Mouse (Mus musculus) heart, postnatal 10 days (tissue): ENCODE data around the gene Esrra. TPM values are rescaled to one million over a fixed set of nuclear protein-coding genes. Genes with fewer than 3 reads are reported as not detected.
"Not testable (repeated sequence)": the region's sequence is repeated elsewhere in the genome, so short reads cannot be mapped to it uniquely, and the experiment has no call there.

Experiments
- DNase-seq, 2 experiments: peaks; one replicate each; pipeline ENCODE4 v3.0.0; 2021
- intact Hi-C: fragments of 180-260 bp; cut with DNase I; formaldehyde crosslinking; loops from one replicate; pipeline ENCODE4 v1.15.1; 2025
- total RNA-seq, 2 experiments: library from RNA; stranded (reverse); gene quantifications; 2 replicates each; pipeline ENCODE4 v1.2.3; 2021

Gene Esrra
- total RNA-seq, 2 experiments from 2014 or later = 122 to 125 TPM

- intact Hi-C loops = loop anchor here (2.0 kb wide), 1 partner anchor 67 kb away; the partner anchor contains the start of gene Rps6ka4
- DNase-seq = peak in 1 of 2 experiments; percentile 16
Measured at GRCm38 (mm10) chr19:6907811-6908540, 13.6 kb downstream of the Esrra start.

GRCm38 (mm10) chr19:6907094-6907493 is 14.5 kb downstream of the Esrra start:
- DNase-seq = no peak
- intact Hi-C loops = no loop called here

- intact Hi-C loops = no loop called here
- DNase-seq = no peak
Measured at GRCm38 (mm10) chr19:6906199-6906598, 15.4 kb downstream of the Esrra start.

- intact Hi-C loops = no loop called here
Measured at GRCm38 (mm10) chr19:6905498-6906159, 16.0 kb downstream of the Esrra start.

GRCm38 (mm10) chr19:6904846-6905245 is 16.8 kb downstream of the Esrra start:
- intact Hi-C loops = no loop called here
- no peak for DNase-seq

More at GRCm38 (mm10) chr19:6905498-6906159, 16.0 kb downstream of the Esrra start:
- DNase-seq = no peak

- intact Hi-C loops = no loop called here
- DNase-seq = no peak
Measured at GRCm38 (mm10) chr19:6903031-6903430, 18.6 kb downstream of the Esrra start.

- intact Hi-C loops = no loop called here
- no peak for DNase-seq
Measured at GRCm38 (mm10) chr19:6899641-6900040, 22.0 kb downstream of the Esrra start.

GRCm38 (mm10) chr19:6895608-6896305 is 25.9 kb downstream of the Esrra start:
- intact Hi-C loops, DNase-seq: not testable (repeated sequence)

GRCm38 (mm10) chr19:6893731-6894451 is 27.7 kb downstream of the Esrra start:
- DNase-seq = no peak
- intact Hi-C loops = no loop called here

- DNase-seq = no peak
- intact Hi-C loops = no loop called here
Measured at GRCm38 (mm10) chr19:6892512-6892911, 29.1 kb downstream of the Esrra start.

GRCm38 (mm10) chr19:6877965-6878364 is 43.6 kb downstream of the Esrra start:
- no peak for DNase-seq
- intact Hi-C loops = no loop called here

GRCm38 (mm10) chr19:6876799-6877198 is 44.8 kb downstream of the Esrra start:
- no peak for DNase-seq
- intact Hi-C loops = no loop called here

- intact Hi-C loops = no loop called here
- no peak for DNase-seq
Measured at GRCm38 (mm10) chr19:6875834-6876233, 45.8 kb downstream of the Esrra start.

GRCm38 (mm10) chr19:6874257-6874656 is 47.4 kb downstream of the Esrra start:
- DNase-seq = no peak
- intact Hi-C loops = no loop called here

GRCm38 (mm10) chr19:6872701-6873100 is 48.9 kb downstream of the Esrra start:
- intact Hi-C loops = no loop called here
- DNase-seq = no peak

GRCm38 (mm10) chr19:6871574-6872271 is 49.9 kb downstream of the Esrra start:
- intact Hi-C loops = no loop called here
- peak; percentile 28 to 48 for DNase-seq

GRCm38 (mm10) chr19:6869355-6869754 is 52.3 kb downstream of the Esrra start:
- DNase-seq = peak; percentile 66 to 69
- intact Hi-C loops = no loop called here

GRCm38 (mm10) chr19:6861451-6861850 is 60.2 kb downstream of the Esrra start:
- no peak for DNase-seq
- intact Hi-C loops = no loop called here
